Mouse (Mus musculus): ENCODE results near the gene Abcb8. TPM values are rescaled to one million over a fixed set of nuclear protein-coding genes. Genes with fewer than 3 reads are reported as not detected.

Abcb8 gene
- polyA plus RNA-seq, 2 experiments from 2014 or later: 16.1 to 44.6 TPM

Other genes starting within 250 kb of the Abcb8 start
- gene Nupl2, start 228.7 kb upstream of the Abcb8 start, polyA plus RNA-seq (2017; shearing (Covaris generic)): 1 to 10 TPM; 3.8 to 7.1 TPM
- 1 to 10 TPM in 1 of 2 experiments, under 1 TPM in 1; 0.30 to 1.2 TPM for gene Kcnh2, start 42.1 kb upstream of the Abcb8 start, polyA plus RNA-seq (2017; shearing (Covaris generic))
- under 1 TPM; 0.08 to 0.14 TPM for gene Nos3, start 28.9 kb upstream of the Abcb8 start, polyA plus RNA-seq (2017; shearing (Covaris generic))
- gene Atg9b, start 1.5 kb upstream of the Abcb8 start, polyA plus RNA-seq (2017; shearing (Covaris generic)): 1 to 10 TPM; 2.2 to 3.2 TPM
- gene Asic3, start 19.7 kb downstream of the Abcb8 start, polyA plus RNA-seq (2017; shearing (Covaris generic)): not detected
- 10 to 100 TPM; 53.8 to 61.7 TPM for gene Cdk5, start 29.9 kb downstream of the Abcb8 start, polyA plus RNA-seq (2017; shearing (Covaris generic))
- 10 to 100 TPM; 13.5 to 22.6 TPM for gene Slc4a2, start 30.2 kb downstream of the Abcb8 start, polyA plus RNA-seq (2017; shearing (Covaris generic))
- gene Fastk, start 51.6 kb downstream of the Abcb8 start, polyA plus RNA-seq (2017; shearing (Covaris generic)): 10 to 100 TPM; 53.4 to 57.0 TPM
- gene Tmub1, start 54.2 kb downstream of the Abcb8 start, polyA plus RNA-seq (2017; shearing (Covaris generic)): 10 to 100 TPM; 72.9 to 95.2 TPM
- gene Agap3, start 58.5 kb downstream of the Abcb8 start, polyA plus RNA-seq (2017; shearing (Covaris generic)): 1 to 10 TPM; 5.5 to 8.6 TPM
- gene Gbx1, start 133.5 kb downstream of the Abcb8 start, polyA plus RNA-seq (2017; shearing (Covaris generic)): not detected
- gene Asb10, start 147.3 kb downstream of the Abcb8 start, polyA plus RNA-seq (2017; shearing (Covaris generic)): not detected
- gene 4931409K22Rik, start 163.1 kb downstream of the Abcb8 start, polyA plus RNA-seq (2017; shearing (Covaris generic)): not detected
- 10 to 100 TPM; 62.1 to 87.7 TPM for gene Abcf2, start 183.8 kb downstream of the Abcb8 start, polyA plus RNA-seq (2017; shearing (Covaris generic))
- 10 to 100 TPM in 1 of 2 experiments, 1 to 10 TPM in 1; 9.3 to 15.6 TPM for gene Chpf2, start 193.1 kb downstream of the Abcb8 start, polyA plus RNA-seq (2017; shearing (Covaris generic))
- gene Smarcd3, start 230.7 kb downstream of the Abcb8 start, polyA plus RNA-seq (2017; shearing (Covaris generic)): under 1 TPM; 0.48 to 0.61 TPM